Mouse (Mus musculus) gastrocnemius, adult 18-20 months (tissue): ENCODE results near the gene Zbtb4. TPM values are rescaled to one million over a fixed set of nuclear protein-coding genes. Genes with fewer than 3 reads are reported as not detected.
A peak's percentile ranks its signal among the peaks of the same experiment; 100 is the strongest.
"Not testable (repeated sequence)": the region's sequence is repeated elsewhere in the genome, so short reads cannot be mapped to it uniquely, and the experiment has no call there.

ENCODE experiments used
- DNase-seq: peaks from one replicate; pipeline ENCODE4 v3.0.0; 2021; ENCODE audit warnings: low spot score
- long read RNA-seq, 2 experiments: library from polyadenylated mRNA; stranded (forward); transcript quantifications; one replicate each; pipeline ENCODE4 v2.0.0; 2021
- total RNA-seq, 2 experiments: library from RNA; stranded (reverse); gene quantifications; 2 replicates each; pipeline ENCODE4 v1.2.3; 2021

The Zbtb4 gene
- 10 to 100 TPM; 37.1 to 37.5 TPM for total RNA-seq
- long read RNA-seq, experiment 1, full-length matches to known transcripts = 4 of 14 reads
- long read RNA-seq, experiment 1, partial matches to known transcripts = 1 of 14 reads
- long read RNA-seq, experiment 1, other reads (novel, unspliced or antisense) = 9 of 14 reads
- long read RNA-seq, experiment 2, full-length matches to known transcripts = 1 of 9 reads
- long read RNA-seq, experiment 2, partial matches to known transcripts = 0 of 9 reads
- long read RNA-seq, experiment 2, other reads (novel, unspliced or antisense) = 8 of 9 reads

DNA sequence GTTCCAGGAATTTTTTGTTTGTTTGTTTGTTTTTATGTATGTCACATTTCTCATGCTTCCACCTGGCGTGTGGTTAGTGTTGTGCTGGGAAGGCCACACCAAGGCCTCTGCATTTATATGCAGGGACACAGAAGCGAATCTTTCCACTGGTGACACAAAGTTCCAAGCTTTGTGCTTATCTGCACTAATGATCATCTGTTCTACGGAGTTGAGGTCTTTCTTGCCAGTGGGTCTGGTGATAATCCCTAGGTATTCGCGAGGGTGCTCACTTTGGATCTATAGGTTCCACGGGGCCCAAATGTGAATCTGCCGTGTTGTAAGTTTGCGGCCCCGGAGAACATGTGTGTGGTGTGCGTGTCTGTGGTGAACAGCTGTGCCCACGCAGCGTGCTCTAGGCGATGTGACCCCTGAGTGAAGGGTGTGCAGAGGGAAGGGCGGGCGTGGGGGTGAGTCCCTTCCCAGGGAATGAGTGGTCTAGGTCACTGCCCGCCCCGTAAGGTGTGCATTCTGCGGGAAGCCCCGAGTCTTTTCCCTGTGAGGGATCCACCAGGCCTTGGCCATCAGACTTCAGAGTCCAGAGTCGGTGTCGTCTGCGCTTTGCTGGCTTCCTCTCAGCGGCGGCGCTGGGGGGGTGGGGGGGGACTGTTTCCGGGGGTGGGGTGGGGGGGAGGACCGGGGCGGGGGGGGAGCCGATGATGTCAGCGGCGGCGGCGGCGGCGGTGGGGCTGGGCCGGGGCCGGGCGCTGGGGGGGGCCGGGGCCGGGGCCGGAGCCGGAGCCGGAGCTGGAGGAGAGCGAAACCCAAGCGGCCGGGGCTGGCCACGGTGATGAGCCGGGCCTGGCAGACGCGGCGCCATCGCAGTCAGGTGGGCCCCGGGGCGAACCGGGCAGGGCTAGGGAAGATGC, at the start of gene Zbtb4:
Gene Zbtb4, plus strand, starts transcription at position 692 of the 905 bp plus-strand sequence.
- peak; percentile 27 for DNase-seq

- DNase-seq = no peak
Measured at GRCm38 (mm10) chr11:69715929-69716328, 49.8 kb upstream of the Zbtb4 start.

DNA sequence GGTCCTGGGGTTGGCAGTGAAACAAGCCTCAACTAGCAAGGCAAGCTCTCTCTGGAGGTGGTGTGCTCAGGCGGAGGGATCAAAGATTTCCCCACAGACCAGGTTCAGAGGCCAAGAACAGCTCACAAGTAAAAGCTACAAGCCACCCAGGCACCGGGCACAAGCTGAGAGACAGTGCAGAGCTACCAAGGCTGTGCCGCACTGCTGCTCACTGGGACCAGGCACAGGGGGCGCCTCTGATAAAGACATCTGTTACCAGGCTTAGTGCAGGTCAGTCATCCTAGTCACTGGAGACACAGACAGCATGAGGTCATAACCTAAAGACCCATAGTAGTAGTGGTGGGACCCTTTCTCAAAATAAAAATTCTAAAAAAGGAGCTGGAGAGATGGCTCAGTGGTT, 48.8 kb upstream of the Zbtb4 start:
- no peak for DNase-seq

- DNase-seq = no peak
Measured at GRCm38 (mm10) chr11:69718661-69719060, 47.1 kb upstream of the Zbtb4 start.

DNA sequence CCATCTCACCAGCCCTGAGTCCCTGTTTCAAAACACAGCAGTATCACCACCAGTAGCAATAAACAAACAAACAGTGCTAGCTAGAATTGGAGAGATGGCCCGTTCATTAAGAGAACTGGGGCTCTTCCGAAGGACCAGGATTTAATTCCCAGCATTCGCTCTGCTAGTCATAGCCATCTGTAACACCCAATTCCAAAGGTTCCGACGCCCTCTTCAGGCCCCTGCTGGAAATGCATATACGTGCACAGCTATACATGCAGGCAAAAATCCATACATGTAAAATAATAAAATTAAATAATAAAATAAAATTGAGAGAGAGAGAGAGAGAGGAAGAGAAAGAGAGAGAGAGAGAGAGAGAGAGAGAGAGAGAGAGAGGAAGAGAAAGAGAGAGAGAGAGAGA, 46.3 kb upstream of the Zbtb4 start:
- no peak for DNase-seq

GRCm38 (mm10) chr11:69720852-69721251, 44.9 kb upstream of the Zbtb4 start:
- no peak for DNase-seq

DNA sequence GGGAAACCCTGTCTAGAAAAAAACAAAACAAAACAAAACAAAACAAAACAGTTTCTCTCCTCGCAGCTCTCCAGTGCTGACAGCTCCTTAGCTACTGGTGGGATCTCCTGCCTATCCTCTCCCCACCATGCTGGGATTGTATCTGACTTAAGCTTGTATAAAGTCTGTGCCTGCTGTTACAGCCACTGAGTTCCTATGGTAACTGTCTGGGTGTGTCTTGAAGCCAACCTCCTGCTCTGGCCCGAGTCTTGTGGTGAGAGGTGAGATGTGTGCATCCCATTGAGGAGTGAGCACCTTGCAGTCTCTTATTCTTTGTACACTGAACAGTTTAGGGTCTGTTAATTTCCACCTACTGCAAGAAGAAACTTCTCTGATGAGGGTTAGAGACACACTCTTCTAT, 42.6 kb upstream of the Zbtb4 start:
- DNase-seq = no peak

GRCm38 (mm10) chr11:69725951-69726350, 39.8 kb upstream of the Zbtb4 start:
- DNase-seq = no peak

- DNase-seq = peak; percentile 62
Measured at GRCm38 (mm10) chr11:69729063-69729462, 36.6 kb upstream of the Zbtb4 start.

DNA sequence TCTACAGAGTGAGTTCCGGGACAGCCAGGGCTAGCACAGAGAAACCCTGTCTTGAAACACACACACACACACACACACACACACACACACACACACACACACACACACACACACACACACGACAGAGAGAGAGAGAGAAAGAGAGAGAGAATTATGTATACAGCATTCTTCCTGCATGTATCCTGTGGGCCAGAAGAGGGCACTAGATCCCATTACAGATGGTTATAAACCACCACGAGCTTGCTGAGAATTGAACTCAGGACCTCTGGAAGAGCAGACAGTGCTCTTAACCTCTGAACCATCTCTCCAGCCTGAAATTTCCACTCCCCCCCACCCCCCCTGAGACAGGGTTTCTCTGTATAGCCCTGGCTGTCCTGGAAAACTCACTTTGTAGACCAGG, 34.3 kb upstream of the Zbtb4 start:
- not testable (repeated sequence) for DNase-seq

DNA sequence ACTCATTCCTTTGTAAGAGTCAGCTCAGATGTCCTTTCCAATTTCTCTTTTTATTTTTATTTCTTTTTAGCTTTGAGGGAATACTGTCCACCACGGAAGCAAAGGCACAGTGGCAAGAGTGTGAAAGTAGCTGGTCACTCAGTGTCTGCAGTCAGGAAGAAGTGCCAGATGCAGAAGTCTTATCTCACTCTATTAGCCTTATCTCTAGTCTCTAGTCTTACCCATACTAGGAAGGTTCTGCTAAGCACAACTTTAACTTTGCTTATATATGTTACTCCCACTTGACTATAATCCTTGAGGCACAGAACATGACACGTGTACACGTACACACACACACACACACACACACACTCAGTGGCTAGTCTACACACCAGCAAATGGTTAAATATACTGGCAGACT, 14.1 kb upstream of the Zbtb4 start:
- DNase-seq = no peak

GRCm38 (mm10) chr11:69752686-69753085, 13.0 kb upstream of the Zbtb4 start:
- DNase-seq = no peak

GRCm38 (mm10) chr11:69754233-69754632, 11.5 kb upstream of the Zbtb4 start:
- DNase-seq = no peak

DNA sequence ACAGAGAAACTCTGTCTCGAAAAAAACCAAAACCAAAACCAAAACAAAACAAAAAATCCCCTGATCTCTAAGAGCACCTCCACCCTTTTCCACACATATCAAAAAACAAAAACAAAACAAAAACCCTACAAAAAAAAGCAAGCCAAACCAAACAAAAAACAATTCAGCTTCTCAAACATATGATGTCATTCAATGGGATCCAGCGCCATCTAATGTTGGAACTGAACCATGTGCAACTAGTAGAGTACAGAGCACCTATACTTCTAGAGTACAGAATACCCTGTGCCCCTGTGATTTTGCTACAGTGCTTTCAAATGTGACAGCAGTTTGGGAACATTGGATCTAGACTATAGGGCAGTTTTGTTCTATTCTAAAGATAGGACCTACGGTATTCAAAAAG, 11.0 kb upstream of the Zbtb4 start:
- DNase-seq = peak; percentile 68

GRCm38 (mm10) chr11:69757303-69758089, 8.2 kb upstream of the Zbtb4 start:
- no peak for DNase-seq

DNA sequence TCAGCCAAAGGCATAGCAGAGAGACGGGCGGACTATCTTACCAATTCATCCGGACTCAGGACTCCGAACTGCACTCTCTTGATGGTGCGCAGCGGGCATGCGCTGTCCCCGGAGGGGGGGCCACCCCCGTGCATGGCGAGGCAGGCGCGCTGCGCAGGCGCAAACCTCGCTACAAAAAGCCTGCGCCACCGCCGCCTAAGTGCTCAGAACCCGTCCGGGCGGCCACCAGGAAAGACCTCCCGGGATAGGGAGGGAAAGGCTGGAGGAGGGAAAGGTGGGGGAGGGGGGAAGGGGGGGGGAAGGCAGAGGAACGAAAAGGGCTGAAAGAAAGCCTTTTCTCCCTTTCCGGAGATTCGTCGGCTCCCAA, 7.6 kb upstream of the Zbtb4 start:
- DNase-seq = peak; percentile 97

- peak; percentile 97 for DNase-seq
Measured at GRCm38 (mm10) chr11:69758478-69758970, 7.2 kb upstream of the Zbtb4 start, which contains the start of gene Polr2a. Gene Polr2a (minus strand): TSS chr11:69758637.

- peak; percentile 91 for DNase-seq
Measured at GRCm38 (mm10) chr11:69758971-69759721, 6.6 kb upstream of the Zbtb4 start.

DNA sequence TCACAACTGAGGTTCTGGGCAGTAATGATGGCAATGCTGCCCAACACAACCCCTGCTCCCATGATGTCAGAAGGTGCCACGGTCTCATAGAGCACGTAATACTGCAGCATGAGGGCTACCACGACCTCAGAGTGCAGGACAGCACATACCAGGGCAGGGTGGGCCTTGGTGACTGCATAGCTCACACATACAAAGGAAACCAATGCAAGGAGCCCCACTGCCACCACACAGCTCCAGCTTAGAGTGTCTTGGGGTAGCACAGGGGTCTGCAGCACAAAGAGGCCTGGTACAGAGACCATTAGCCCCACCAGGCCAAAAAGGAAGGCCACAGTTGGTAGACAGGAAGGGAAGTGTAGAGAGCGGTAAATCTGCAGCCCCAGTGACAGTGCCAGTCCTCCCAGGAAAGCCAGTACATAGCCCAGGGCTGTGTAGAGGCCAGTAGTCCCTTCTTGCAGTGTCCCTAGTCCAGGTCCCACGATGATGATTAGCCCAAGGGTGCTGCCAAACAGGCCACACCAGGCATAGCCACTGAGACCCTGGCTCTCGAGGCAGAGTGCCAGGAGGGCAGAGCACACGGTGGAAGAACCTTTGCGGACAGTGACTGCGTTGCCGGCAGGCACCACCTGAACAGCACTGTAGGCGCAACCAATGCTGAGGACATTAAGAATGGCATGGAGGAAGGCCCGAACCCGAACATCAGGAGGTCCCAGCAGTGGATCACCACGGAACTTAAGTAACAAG, 5.4 kb upstream of the Zbtb4 start:
- no peak for DNase-seq

DNA sequence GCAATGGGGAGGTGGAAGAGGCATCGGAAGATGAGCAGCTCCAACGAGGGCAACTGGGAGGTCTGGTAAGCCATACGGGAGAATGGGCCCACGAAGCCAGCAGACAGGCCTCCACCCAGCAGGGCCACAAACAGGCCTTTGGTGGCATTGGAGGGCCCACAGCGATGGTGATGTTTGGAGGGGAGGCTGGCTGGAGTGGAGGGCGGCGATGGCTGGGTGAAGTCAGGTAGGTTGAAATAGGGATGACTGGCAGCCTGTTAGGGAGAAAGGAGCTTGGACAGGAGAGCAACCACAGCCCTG, 4.9 kb upstream of the Zbtb4 start:
- DNase-seq = no peak

DNA sequence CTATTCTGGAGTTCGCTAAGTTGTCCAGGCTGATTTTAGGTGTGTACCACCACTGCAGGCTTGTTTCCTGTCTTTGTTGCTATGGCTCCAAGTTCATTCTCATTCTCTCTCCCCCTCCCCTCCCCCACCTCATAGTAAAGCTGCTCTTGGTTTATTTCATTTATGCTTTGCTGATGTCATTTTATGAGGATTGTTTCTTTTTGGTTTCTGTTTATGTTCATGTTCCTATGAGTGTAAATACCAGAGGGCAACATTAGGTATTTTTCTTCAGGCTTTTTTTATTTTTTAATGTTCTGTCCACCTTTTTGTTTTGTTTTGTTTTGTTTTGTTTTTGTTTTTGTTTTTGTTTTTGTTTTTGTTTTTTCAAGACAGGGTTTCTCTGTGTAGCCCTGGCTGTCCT, 3.8 kb upstream of the Zbtb4 start, which contains the start of gene Slc35g3:
Gene Slc35g3, minus strand, starts transcription at position 101 of the 400 bp plus-strand sequence.
- DNase-seq = no peak
